Mouse (Mus musculus) lung, postnatal 0 days (tissue): Measurements from ENCODE around the gene Anxa3.

Source experiments
- CTCF ChIP-seq: IDR thresholded peaks from 2 replicates; pipeline ENCODE4 v1.5.1; 2016; ENCODE audit warnings: antibody characterized with exemption, mild to moderate bottlenecking
- EP300 ChIP-seq: IDR thresholded peaks from 2 replicates; pipeline ENCODE4 v1.6.1; 2016; ENCODE audit warnings: antibody characterized with exemption, mild to moderate bottlenecking, control low read depth

- TF ChIP-seq CTCF (no peak), EP300 (peak; percentile 14)
Measured at GRCm38 (mm10) chr5:96783506-96784288, 9.4 kb upstream of the Anxa3 start.
